Mouse (Mus musculus): Measurements from ENCODE around the gene Kyat1.
A peak's percentile ranks its signal among the peaks of the same experiment; 100 is the strongest.
"Not testable (repeated sequence)": the region's sequence is repeated elsewhere in the genome, so short reads cannot be mapped to it uniquely, and the experiment has no call there.

The Kyat1 gene

GRCm38 (mm10) chr2:30173541-30174240 is 32.0 kb downstream of the Kyat1 start:
- no peak for DNase-seq (ENCODE audit: low read depth, low spot score)

- no peak for DNase-seq (ENCODE audit: low read depth, low spot score)
Measured at GRCm38 (mm10) chr2:30171997-30172382, 33.7 kb downstream of the Kyat1 start.

- DNase-seq (ENCODE audit: low read depth, low spot score), result peak; percentile 65
Measured at GRCm38 (mm10) chr2:30171371-30171996, 34.2 kb downstream of the Kyat1 start, which contains the start of gene Endog. TSS of gene Endog (plus strand) at chr2:30171493.

- no peak for DNase-seq (ENCODE audit: low read depth, low spot score)
Measured at GRCm38 (mm10) chr2:30166677-30167076, 39.0 kb downstream of the Kyat1 start.

- no peak for DNase-seq (ENCODE audit: low read depth, low spot score)
Measured at GRCm38 (mm10) chr2:30164340-30164932, 41.2 kb downstream of the Kyat1 start.

GRCm38 (mm10) chr2:30161809-30162208 is 43.8 kb downstream of the Kyat1 start:
- DNase-seq (ENCODE audit: low read depth, low spot score), result peak; percentile 34

GRCm38 (mm10) chr2:30159871-30160270 is 45.8 kb downstream of the Kyat1 start:
- DNase-seq (ENCODE audit: low read depth, low spot score), result not testable (repeated sequence)

- DNase-seq (ENCODE audit: low read depth, low spot score), result no peak
Measured at GRCm38 (mm10) chr2:30152616-30153015, 53.0 kb downstream of the Kyat1 start.

- DNase-seq (ENCODE audit: low read depth, low spot score), result no peak
Measured at GRCm38 (mm10) chr2:30151840-30152239, 53.8 kb downstream of the Kyat1 start.

- DNase-seq (ENCODE audit: low read depth, low spot score), result no peak
Measured at GRCm38 (mm10) chr2:30147466-30147865, 58.2 kb downstream of the Kyat1 start.

- no peak for DNase-seq (ENCODE audit: low read depth, low spot score)
Measured at GRCm38 (mm10) chr2:30144436-30144835, 61.2 kb downstream of the Kyat1 start.

GRCm38 (mm10) chr2:30140021-30140420 is 65.6 kb downstream of the Kyat1 start:
- DNase-seq (ENCODE audit: low read depth, low spot score), result not testable (repeated sequence)

- no peak for DNase-seq (ENCODE audit: low read depth, low spot score)
Measured at GRCm38 (mm10) chr2:30136458-30136857, 69.2 kb downstream of the Kyat1 start.

All from embryo, embryonic 11.5 days (tissue).